Mouse (Mus musculus) mouse embryonic stem cell (cell line): ENCODE results near the gene Speer4f2.
"Not testable (repeated sequence)": the region's sequence is repeated elsewhere in the genome, so short reads cannot be mapped to it uniquely, and the experiment has no call there.

Source experiments
- in situ Hi-C, 2 experiments: fragments of 300-500 bp; cut with MboI; formaldehyde crosslinking; loops; 1 replicate in 1 of 2; 3 replicates in 1 of 2; pipeline ENCODE4 v1.14.3; 2019 to 2020; ENCODE audit warnings: low sequenced_read_pairs in 2 of 2, low pct_unique_long_range_greater_than_20kb in 1 of 2, mixed read lengths in 1 of 2; ENCODE audit not compliant: unreplicated experiment in 1 of 2

Speer4f2 gene

DNA sequence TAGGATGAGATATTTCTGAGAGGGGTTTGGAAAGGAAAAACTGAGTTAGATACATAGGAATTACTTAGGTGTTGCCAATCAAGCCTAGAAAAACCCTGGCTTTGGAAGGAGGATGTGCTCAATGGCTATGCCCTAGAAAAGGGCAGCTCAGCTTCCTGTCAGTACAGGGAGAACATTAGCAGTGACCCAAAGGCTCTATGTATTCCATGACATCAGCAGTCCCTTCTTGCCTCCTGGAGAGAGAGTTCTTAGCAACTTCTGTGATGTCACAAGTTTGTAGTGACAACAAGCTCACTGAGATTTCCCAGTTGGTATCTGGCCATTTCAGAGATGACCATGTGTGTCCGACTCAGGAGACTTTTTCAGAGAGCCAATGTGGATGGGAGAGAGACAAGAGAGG lies at the start of gene Speer4f2:
Gene Speer4f2, plus strand, starts transcription at position 301 of the 400 bp plus-strand sequence.
- in situ Hi-C loops: not testable (repeated sequence)

DNA sequence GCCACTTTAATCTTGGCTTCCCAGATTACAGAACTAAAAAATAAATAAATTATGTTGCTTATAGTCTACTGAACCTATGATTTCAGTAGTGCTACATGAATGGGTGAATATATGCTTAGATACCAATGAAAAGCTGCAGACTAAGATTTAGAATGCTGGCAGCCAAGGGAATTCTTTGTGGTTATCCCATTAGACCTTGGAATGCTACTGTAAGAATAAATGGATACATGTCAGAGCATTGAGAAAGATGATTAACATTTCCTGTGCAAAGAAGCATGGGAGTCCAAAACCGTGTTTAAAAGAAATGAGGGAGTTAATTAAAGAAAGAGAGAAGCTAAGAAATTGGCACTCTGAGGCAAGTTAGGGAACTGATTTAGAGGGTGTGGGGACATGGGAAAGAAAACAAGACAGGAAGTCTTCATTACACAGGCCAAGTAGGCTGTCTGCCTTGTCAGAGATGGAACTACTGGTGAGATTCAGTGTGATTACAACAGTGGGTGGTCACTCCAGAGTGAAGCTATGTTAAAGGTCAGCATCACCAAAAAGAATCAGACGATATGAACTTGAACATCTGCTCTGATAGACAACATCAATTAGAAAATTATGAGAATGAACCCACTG lies 43.9 kb upstream of the Speer4f2 start:
- in situ Hi-C loops: no loop called here

DNA sequence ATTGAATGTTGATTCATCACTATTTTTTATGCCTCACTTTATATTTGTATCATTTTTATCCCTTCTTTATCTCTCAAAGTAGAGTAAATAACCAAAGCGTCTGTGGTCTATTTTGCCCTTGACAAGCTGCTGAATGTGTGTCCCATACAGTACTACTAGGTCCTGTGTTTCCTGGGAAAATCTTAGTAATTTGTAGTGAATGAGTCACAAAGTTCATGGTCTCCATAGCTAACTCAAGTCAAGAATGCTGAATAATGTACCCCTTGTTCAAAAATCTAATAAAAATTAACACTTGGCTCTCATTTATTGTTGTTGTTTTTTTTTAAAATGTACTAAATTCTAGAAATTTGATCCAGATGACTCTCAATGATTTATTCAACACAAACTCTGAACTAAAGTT lies 38.1 kb upstream of the Speer4f2 start:
- in situ Hi-C loops: no loop called here

DNA sequence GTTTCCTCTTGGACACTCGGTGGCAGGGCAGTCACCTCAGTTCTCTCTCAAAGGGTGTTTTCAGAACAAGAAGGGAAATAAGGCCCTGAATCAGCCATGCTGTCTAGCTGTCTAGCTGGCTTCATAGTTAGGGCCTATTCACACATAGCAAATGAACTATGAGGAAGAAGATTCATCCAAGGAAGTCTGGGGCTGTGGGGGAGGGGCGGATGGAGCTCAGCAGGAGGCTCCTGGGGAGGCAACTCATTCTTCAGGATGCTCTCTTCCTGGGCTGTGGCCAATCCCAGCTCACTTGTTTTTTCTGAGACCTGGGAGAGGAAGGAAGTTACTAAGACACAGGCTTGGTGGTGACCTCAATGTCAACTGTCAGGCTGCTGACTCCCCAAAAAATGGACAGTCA lies 27.2 kb upstream of the Speer4f2 start:
- in situ Hi-C loops: not testable (repeated sequence)

DNA sequence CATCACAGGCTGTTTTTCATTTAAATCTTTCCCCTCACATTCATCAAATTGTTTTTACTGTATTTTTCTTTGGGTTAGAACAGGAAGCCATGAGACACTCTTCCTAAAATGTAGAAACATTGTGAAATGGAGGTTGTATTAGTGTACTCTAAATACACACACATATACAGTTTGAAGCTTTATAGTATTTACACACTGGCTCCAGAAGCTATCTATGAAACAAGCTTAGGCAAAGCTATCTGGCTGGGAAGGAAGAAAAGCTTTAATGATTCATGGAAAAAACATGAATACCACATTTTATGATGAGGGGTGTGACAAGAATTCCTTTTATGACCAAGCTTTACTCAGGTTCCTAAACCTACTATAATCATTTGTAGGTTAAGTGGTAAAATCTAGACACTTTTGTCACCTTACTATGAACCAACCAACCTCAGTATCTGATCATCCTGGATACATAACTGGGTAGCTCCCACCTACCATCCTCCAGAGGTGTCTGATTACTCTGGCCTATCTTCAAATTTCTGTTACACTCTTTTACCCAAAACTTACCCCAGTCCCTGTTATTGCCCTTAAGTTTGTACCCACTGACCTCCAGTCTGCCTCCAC lies 13.5 kb upstream of the Speer4f2 start:
- in situ Hi-C loops: no loop called here

DNA sequence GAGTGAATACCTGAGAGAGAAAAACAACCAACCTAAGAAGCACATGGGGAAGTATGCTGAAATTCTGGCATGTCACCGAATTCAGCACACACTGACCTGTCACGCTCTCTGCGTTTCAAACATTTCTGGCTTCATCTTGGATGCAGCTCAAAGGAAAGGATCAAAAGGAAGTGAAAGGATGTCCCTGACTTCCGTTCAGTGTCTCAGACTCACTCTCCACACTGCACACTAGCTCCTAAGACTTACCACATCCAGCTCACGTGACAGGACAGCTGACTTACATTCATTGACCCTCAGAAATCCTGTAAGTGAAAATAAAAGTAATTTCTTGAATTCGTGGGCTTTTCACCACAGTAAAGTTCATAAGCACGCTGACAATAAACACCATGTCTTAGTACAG lies 16.9 kb downstream of the Speer4f2 start:
- in situ Hi-C loops: no loop called here

DNA sequence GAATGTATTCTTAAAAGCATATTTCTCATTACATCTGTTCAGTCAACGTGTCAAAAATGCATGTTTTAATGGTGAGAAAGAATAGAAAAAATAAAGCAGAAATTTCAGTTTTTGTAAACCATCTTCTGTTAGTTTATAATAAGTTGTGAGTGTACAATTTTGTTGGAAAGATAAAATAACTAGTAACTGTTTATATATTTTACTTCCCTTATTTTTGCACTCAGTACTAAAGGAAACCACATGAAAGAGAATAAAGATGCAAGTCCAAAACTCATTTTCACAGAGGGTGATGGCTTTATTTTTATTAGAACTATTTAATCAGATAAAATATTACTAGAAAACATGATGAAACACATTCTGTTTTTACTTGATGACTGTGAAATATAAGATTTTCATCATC lies 18.2 kb downstream of the Speer4f2 start:
- in situ Hi-C loops: no loop called here

DNA sequence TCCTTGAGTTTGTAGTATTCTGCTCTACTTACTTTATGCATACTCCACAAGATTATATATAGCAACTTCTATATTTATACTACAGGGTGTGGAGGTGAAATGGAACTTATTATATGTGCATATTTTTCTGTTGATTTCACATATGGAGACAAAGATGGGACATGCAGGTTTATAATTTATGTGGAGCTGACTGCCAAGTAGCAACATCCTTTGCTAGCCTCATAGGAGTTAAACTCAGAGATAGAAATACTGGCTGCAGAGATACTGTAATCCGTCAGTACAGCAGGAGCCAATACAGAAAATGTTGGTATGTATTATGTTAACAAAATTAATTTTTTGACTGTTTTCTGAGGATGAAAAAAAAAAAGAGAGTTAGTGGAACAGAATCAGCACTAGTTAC lies 27.6 kb downstream of the Speer4f2 start:
- in situ Hi-C loops: no loop called here

DNA sequence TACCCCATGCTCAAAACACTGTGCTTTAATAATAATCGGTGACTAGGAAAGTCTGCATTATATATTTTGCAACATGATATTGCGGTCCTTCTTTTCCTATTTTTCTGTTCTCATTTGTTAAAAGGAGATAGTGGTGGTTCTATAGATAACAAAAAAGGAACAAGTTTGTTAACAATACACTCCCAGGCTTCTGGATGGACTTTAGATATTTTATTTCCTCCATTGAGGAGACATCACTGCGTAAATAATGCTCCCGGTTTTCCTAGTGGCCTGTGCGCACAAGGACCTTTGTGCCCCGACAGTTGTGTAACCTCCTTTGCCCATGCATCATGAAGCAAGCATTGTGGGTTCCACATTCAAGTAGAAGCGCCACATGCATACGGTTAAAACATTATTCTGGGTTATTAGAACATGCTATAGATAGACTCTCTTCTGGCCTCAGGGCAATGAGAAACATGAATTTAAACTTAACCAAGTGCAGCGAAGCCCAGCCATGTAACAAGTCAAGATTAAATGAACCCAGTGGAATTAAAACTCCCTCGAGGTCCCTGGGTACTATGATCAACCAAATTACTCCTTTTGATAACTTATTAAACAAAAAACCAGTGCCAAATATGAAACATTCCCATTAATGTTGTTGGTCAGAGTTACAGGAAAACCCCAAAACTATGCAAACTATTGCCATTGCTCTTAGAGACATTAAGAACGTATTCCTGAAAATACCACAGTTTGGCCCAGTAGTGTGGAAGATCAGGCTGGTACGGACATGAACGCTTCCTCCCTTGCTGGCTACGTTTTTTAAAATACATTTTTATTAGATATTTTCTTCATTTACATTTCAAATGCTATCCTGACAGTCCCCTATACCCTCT lies 28.5 kb downstream of the Speer4f2 start:
- in situ Hi-C loops: no loop called here

DNA sequence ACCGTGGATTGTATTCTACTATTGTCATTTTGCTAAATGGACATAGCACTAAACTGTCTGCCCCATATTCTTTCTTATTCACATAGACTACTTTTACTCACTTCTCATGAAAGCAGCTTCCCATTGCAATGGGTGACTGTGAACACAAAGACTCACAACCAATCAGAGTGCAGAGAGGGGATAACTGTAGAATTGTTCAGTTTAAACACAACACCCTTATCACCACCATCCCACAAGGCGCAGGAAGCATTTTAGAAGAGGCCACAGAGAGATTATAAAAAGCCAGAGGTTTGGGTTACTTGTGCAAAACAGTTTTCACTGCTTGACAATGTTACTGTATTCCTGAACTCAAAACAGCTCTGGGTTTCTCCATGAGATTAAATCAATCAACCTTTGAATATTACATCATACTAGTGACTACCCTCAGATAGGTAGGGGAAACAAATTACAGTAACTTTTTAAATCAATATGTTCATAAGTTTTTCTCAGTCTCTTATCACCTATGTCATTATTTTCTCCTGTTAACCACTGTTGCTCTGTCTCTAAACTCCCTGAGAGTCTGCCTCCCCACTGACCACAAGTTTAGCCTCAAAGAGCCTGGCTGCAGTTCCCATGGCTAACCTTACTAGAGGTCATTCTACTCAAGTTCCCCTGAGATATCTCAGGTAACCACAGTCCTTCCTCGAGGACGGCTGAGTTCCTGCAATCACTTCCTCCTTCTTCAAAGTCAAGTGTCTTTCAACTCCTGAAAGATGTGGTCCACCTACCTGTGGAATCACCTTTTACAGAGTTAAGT lies 29.5 kb downstream of the Speer4f2 start:
- in situ Hi-C loops: no loop called here

DNA sequence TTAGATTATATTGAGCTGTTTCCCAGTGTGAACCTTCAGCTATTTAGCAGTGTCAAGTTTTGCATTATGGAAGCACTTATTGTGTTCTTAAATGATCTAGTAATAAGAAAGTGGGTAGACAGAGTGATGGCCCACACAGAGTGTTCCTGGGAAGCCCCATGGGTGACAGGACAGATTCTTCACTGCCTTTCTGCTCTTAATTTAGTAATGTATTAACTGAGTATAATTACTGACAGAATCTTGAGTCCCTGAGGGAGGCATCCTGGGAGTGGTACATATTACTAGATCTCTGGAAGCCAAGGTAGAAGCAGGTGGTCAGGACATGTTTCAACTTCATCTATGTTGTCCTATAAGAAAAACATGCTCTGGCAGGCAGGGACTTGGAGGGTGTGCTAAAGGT lies 30.6 kb downstream of the Speer4f2 start:
- in situ Hi-C loops: no loop called here

DNA sequence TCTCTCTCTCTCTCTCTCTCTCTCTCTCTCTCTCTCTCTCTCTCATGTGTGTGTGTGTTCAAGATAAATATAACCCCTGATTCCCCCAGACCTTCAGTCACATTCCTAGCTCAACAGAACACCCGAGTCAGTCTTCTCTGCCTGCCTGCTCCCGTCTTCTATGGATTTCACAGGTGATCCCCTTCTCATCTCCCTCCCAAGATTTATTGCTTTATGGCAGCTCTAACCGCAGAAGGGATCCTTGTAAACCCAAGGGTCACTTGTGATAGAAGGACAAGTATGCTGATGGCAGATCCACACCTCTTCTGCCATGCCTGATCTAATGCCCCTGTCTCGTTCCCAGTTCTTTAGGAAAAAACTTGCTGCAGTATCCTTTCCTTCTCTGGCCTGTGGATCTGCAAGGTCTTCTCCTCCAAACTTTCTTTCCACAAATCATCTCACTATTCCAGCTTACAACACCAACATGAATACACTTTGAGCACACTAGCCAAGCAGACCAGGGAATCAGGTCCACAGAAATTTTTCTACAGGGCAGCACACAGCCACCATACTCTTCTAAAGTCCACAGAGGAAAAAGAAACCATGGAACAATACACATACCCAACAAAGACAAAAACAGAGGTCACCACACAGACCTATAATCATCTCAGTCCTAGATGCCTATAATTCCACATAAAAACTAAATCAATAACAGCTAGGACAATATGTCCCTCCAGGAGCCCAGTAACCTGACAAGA lies 36.1 kb downstream of the Speer4f2 start:
- in situ Hi-C loops: no loop called here

DNA sequence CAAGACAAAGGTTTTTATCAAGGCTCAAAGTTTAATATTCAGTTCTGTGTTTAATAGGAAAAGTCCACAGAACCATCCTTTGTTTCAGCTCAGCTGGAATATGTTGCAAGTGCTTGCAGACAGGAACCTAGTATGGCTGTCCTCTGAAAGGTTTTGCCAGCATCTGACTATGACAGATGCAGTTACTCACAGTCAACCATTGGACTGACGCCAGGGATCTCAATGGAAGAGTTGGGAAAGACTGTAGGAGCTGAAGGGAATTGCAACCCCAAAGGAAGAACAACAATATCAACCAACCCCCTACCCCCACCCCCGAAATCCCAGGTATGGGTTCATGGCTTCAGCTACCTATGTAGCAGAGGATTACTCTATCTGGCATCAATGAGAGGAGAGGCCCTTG lies 44.2 kb downstream of the Speer4f2 start:
- in situ Hi-C loops: no loop called here

DNA sequence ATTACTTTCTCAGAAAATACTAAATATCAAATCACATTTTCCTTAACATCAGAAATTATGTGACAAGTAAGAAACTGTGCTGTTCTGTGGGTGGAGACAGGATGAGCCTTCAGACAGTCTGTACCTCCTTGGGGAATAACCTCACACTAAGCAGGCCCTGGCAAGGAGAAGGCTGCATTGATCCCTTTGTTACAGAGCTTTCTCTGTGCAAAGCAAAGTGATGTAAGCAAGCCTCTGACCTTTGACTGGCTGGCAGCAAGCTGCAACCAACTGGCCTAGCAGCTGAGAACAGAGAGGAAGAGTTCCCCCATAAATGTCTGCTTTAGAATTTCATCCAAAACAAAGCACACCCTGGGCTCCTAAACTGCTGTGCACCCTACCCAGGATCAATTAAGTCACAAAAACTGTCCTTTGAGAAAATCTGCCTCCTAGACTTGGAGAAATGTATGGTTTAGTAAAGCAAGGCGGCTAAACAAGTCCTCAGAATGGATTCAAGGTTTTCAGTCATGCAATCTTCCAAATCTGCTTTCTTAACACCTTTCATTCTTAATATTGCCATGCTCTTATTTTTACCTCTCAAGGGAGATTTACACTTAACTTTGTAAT lies 46.3 kb downstream of the Speer4f2 start:
- in situ Hi-C loops: no loop called here

DNA sequence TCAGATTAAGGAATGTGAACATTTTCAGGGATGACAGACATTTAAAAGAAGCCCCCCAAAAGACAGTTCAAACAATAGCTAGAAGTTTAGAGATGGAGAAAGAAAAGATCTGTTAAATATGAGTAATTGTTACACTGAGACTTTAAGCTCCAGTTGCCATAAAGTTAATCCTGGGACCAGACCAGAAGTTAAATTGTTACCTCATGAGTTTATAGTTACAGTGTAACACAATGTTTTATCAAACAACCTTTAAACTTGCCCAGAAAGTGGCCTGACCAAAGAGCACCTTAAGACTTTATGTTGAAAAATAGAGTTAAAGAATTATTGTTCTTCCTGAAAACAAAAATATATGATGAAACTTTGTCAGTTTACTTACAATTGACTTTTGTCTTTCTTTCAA lies 46.9 kb downstream of the Speer4f2 start:
- in situ Hi-C loops: no loop called here

DNA sequence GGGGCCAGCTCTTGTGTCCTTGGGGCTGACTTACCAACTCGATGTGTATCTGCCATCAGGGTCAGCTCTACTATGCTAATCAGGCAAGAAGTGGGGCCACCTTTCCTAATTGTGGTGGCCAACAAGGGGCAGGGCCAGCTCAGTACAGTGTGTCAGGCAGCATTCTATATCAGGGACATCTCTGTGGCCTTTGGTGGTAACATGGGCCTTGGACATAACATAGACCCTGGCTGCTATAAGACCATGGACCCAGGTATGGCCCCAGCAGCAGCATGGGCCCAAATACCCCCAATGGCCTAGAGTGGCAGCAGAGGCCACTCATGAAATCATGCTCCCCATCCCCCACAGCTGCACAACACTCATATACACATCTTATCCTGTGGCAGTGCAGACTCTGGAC lies 49.2 kb downstream of the Speer4f2 start:
- in situ Hi-C loops: no loop called here

DNA sequence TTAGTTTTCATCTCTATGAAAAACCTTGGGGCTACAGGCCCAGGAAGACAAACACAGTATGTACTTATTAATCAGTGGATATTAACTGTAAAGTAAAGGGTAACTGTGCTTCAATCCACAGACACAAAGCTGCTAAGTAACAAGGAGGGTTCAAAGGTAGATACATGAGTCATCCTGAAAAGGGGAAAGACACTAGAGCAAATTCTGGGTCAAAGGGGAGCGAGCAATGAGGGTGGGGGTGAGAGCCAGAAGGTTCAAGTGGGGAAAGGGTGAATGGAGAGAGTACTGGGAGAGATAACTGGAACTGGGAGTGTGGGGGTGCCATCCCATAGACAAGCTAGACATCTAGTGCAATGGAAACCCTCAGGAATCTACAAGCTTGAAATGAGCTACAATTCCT lies 54.0 kb downstream of the Speer4f2 start:
- in situ Hi-C loops: no loop called here
